Mouse (Mus musculus) liver, embryonic 14.5 days (tissue): ENCODE measurements at regions not wholly inside any gene's neighbourhood (a gene's known extent, or its start where the extent isn't known, plus 50 kb on each side); places are given as distances from the start of the nearest gene placed in this dataset.

Experiments
- ATAC-seq: fragments of 200-750 bp; cut with Nextera tagmentation; 2 replicates; pipeline ENCODE4 v1.8.0; 2017; ENCODE audit warnings: moderate number of reproducible peaks, mild to moderate bottlenecking, moderate library complexity; ENCODE audit not compliant: insufficient read depth
- DNase-seq, 3 experiments: peaks; one replicate each; pipeline ENCODE4 v3.0.0-alpha.2; 2012 to 2013; ENCODE audit warnings: low read depth in 3 of 3, low spot score in 3 of 3
- H3K27ac ChIP-seq: fragments of 300-500 bp; sonication (generic); 2 replicates; pipeline ENCODE4 v1.5.1; 2014; ENCODE audit warnings: moderate library complexity, mild to moderate bottlenecking, control low read depth, inconsistent platforms
- H3K27me3 ChIP-seq: fragments of 300-500 bp; sonication (generic); 2 replicates; pipeline ENCODE4 v1.6.1; 2014; ENCODE audit warnings: mild to moderate bottlenecking, low read length, moderate library complexity; ENCODE audit not compliant: control insufficient read depth, insufficient read depth
- H3K36me3 ChIP-seq: fragments of 300-500 bp; sonication (generic); replicated peaks from 2 replicates; pipeline ENCODE4 v1.6.1; 2014; ENCODE audit warnings: low read depth; ENCODE audit not compliant: control insufficient read depth, insufficient read depth
- H3K4me1 ChIP-seq, 2 experiments: fragments of 200-500 bp in 1 of 2; fragments of 300-500 bp in 1 of 2; sonication (generic) in 1 of 2; replicated peaks; 2 replicates each; pipeline ENCODE4 v1.6.1; 2012 to 2014; ENCODE audit warnings: antibody characterized with exemption in 1 of 2, inconsistent platforms in 1 of 2, low read length in 1 of 2; ENCODE audit not compliant: control insufficient read depth in 2 of 2, insufficient read depth in 2 of 2
- H3K4me2 ChIP-seq: fragments of 300-500 bp; sonication (generic); 2 replicates; pipeline ENCODE4 v1.6.1; 2014; ENCODE audit warnings: low read depth, mild to moderate bottlenecking, control low read depth, moderate library complexity
- H3K4me3 ChIP-seq, 2 experiments: fragments of 200-500 bp in 1 of 2; fragments of 300-500 bp in 1 of 2; sonication (generic) in 1 of 2; 2 replicates each; pipeline ENCODE4 v1.5.1; 2012 to 2014; ENCODE audit warnings: low read depth in 2 of 2, low read length in 2 of 2, mild to moderate bottlenecking in 2 of 2, control low read depth in 1 of 2, inconsistent platforms in 1 of 2, moderate library complexity in 1 of 2; ENCODE audit not compliant: insufficient read depth in 1 of 2
- H3K9ac ChIP-seq: fragments of 300-500 bp; sonication (generic); replicated peaks from 2 replicates; pipeline ENCODE4 v1.6.1; 2014; ENCODE audit warnings: mild to moderate bottlenecking, control low read depth, moderate library complexity
- H3K9me3 ChIP-seq: fragments of 300-500 bp; sonication (generic); 2 replicates; pipeline ENCODE4 v1.6.1; 2016; ENCODE audit warnings: low read length, mixed read lengths; ENCODE audit not compliant: control insufficient read depth
- CTCF ChIP-seq: IDR thresholded peaks from 2 replicates; pipeline ENCODE4 v1.5.1; 2016; ENCODE audit warnings: antibody characterized with exemption, low read depth, control low read depth
- EP300 ChIP-seq: IDR thresholded peaks from 2 replicates; pipeline ENCODE4 v1.6.1; 2016; ENCODE audit warnings: antibody characterized with exemption, low read depth
- WGBS: fragments of 180-500 bp; shearing (Covaris S2); extraction: QIAGEN DNeasy Blood & Tissue Kit; methylation state at CpG from one replicate; pipeline ENCODE4 v1.1.7; 2014; ENCODE audit not compliant: insufficient replicate concordance; 5-methylcytosine and 5-hydroxymethylcytosine counted together

DNA sequence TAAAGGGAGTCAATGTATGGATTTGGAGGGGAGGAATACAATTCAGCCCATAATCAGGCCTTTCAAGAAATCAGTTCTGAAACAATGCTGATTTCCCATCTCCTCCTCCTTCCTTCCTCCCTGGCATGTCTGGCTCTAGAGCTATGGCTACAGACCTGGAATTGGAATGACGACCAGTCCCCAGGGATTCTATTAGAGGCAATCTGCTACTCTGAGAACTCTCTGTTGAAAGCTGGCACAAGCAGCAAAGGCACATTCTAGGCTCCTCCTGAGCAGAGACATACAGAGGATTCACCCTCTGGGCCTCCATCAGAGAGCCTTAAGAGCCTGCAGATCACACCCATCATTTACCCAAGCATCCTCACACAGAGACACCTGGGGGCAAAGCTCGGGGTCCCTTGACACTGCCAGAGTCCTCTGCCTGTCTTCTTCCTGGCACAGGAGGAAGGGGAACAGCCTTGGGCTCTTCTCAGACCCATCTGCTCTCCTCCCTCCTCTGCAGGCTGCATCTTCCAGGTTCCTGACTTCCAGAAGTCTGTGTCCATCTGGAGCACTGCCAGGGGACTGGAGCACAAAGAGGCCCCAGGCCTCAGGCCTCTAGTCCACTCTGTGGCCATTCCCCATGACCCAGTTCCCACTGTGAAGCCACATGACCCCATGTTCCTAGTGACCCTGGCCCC lies 176.2 kb downstream of the Rybp start:
- Histone ChIP-seq H3K27ac (no peak overlapping the region), H3K9ac (no peak overlapping the region), H3K36me3 (no peaks in the 10 kb centered on the region), H3K4me2 (no peak overlapping the region), H3K4me3 (no peak overlapping the region), H3K4me1 (peaks cover 0 to 18% of the 10 kb centered on the region in 2 experiments; a peak in 2 of 4 replicates), H3K27me3 (no peaks in the 10 kb centered on the region), H3K9me3 (no peaks in the 10 kb centered on the region)
- no peak for ATAC-seq
- TF ChIP-seq CTCF (no peak), EP300 (no peak)
- WGBS, result 50% methylated on average over 2 of the region's 2 CpGs
- no peak for DNase-seq

GRCm38 (mm10) chr6:100109979-100110378 lies 177.3 kb downstream of the Rybp start:
- Histone ChIP-seq H3K27ac (no peak overlapping the region), H3K4me1 (peaks cover 0 to 18% of the 10 kb centered on the region in 2 experiments; a peak in 2 of 4 replicates), H3K27me3 (no peaks in the 10 kb centered on the region), H3K9ac (no peak overlapping the region), H3K4me2 (no peak overlapping the region), H3K36me3 (no peaks in the 10 kb centered on the region), H3K4me3 (no peak overlapping the region), H3K9me3 (no peaks in the 10 kb centered on the region)
- TF ChIP-seq EP300 (no peak), CTCF (no peak)
- WGBS, result 8% methylated on average over 7 of the region's 7 CpGs
- no peak for DNase-seq
- no peak for ATAC-seq

DNA sequence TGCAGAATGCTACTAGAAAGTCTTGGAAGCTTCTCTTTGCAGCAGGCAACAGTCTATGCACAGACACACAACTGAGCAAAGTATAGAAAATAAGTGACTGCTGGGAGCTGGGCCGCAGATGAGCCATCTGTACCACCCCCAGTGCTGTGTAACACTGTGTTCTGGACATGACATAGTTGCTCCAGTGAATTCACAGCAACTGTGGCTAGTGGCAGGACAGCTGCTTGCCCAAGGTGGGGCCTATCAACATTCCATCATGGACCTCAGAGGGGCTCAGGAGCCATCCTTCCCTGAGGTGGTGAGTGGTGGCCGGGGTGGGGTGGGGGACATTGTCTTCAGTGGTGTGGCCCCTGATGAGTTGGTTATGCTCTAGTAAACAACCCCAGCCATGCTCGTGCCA lies 177.9 kb downstream of the Rybp start:
- ATAC-seq (no peak), DNase-seq (no peak)
- 41% methylated on average over 3 of the region's 3 CpGs for WGBS
- peaks cover 0 to 18% of the 10 kb centered on the region in 2 experiments; a peak in 2 of 4 replicates for H3K4me1 ChIP-seq
- H3K27ac ChIP-seq, result no peak overlapping the region
- no peaks in the 10 kb centered on the region for H3K9me3 ChIP-seq
- no peaks in the 10 kb centered on the region for H3K27me3 ChIP-seq
- H3K36me3 ChIP-seq, result no peaks in the 10 kb centered on the region
- H3K9ac ChIP-seq, result no peak overlapping the region
- no peak overlapping the region for H3K4me3 ChIP-seq
- H3K4me2 ChIP-seq, result no peak overlapping the region
- no peak for TF ChIP-seq CTCF
- TF ChIP-seq EP300, result no peak

- no peaks in the 10 kb centered on the region for H3K27me3 ChIP-seq
- no peak overlapping the region for H3K4me2 ChIP-seq
- DNase-seq (no peak), ATAC-seq (no peak)
- peaks cover 0 to 12% of the 10 kb centered on the region in 2 experiments; a peak in 2 of 4 replicates for H3K4me1 ChIP-seq
- H3K36me3 ChIP-seq, result no peaks in the 10 kb centered on the region
- H3K9me3 ChIP-seq, result no peaks in the 10 kb centered on the region
- no peak for TF ChIP-seq EP300
- TF ChIP-seq CTCF, result no peak
- no peak overlapping the region for H3K4me3 ChIP-seq
- 52% methylated on average over 3 of the region's 3 CpGs for WGBS
- H3K27ac ChIP-seq, result no peak overlapping the region
- no peak overlapping the region for H3K9ac ChIP-seq
These were observed 179.8 kb downstream of the Rybp start for GRCm38 (mm10) chr6:100107508-100107907.

- Histone ChIP-seq H3K36me3 (no peaks in the 10 kb centered on the region), H3K9me3 (no peaks in the 10 kb centered on the region), H3K9ac (no peak overlapping the region), H3K4me2 (no peak overlapping the region), H3K4me1 (peaks cover 0 to 12% of the 10 kb centered on the region in 2 experiments; a peak in 2 of 4 replicates), H3K4me3 (no peak overlapping the region), H3K27ac (no peak overlapping the region), H3K27me3 (no peaks in the 10 kb centered on the region)
- ATAC-seq (no peak), DNase-seq (no peak)
- WGBS, result 74% methylated on average over 5 of the region's 5 CpGs
- TF ChIP-seq CTCF (no peak), EP300 (no peak)
These were observed 180.2 kb downstream of the Rybp start for GRCm38 (mm10) chr6:100107066-100107465.
